Mouse (Mus musculus): ENCODE results near the gene Popdc3. TPM values are rescaled to one million over a fixed set of nuclear protein-coding genes. Genes with fewer than 3 reads are reported as not detected.
"Not testable (repeated sequence)": the region's sequence is repeated elsewhere in the genome, so short reads cannot be mapped to it uniquely, and the experiment has no call there.

Popdc3 gene
- polyA plus RNA-seq, 1 experiment from 2014 or later: 0.18 TPM

GRCm38 (mm10) chr10:45292159-45292558 is 114.3 kb downstream of the Popdc3 start:
- 55% methylated on average over 4 of the region's 4 CpGs for WGBS (ENCODE audit: insufficient replicate concordance)
- not testable (repeated sequence) for ATAC-seq (ENCODE audit: low read depth); H3K4me1 ChIP-seq (ENCODE audit: control insufficient read depth, low read depth, low read length); H3K36me3 ChIP-seq (ENCODE audit: control insufficient read depth, insufficient read depth); H3K4me2 ChIP-seq (ENCODE audit: low read depth, low read length); H3K9me3 ChIP-seq (replicated peaks; ENCODE audit: control insufficient read depth, low read length); H3K4me3 ChIP-seq (ENCODE audit: low read depth, low read length); H3K27ac ChIP-seq (ENCODE audit: low read length); H3K9ac ChIP-seq (ENCODE audit: low read depth, low read length)
- H3K27me3 ChIP-seq (ENCODE audit: control insufficient read depth, insufficient read depth, low read depth, low read length): peaks cover 24% of the 10 kb centered on the region

- no peaks in the 10 kb centered on the region for H3K4me1 ChIP-seq (ENCODE audit: control insufficient read depth, low read depth, low read length)
- H3K9ac ChIP-seq (ENCODE audit: low read depth, low read length): no peak overlapping the region
- no peak overlapping the region for H3K27ac ChIP-seq (ENCODE audit: low read length)
- H3K4me3 ChIP-seq (ENCODE audit: low read depth, low read length): no peak overlapping the region
- H3K27me3 ChIP-seq (ENCODE audit: control insufficient read depth, insufficient read depth, low read depth, low read length): 0 out of 2 replicates have a peak, but pooled peaks cover 3% of the 10 kb centered on the region
- no peaks in the 10 kb centered on the region for H3K9me3 ChIP-seq (replicated peaks; ENCODE audit: control insufficient read depth, low read length)
- H3K36me3 ChIP-seq (ENCODE audit: control insufficient read depth, insufficient read depth): no peaks in the 10 kb centered on the region
- WGBS (ENCODE audit: insufficient replicate concordance): 67% methylated on average over 5 of the region's 5 CpGs
- no peak overlapping the region for H3K4me2 ChIP-seq (ENCODE audit: low read depth, low read length)
- no peak for ATAC-seq (ENCODE audit: low read depth)
These were observed 117.2 kb downstream of the Popdc3 start for GRCm38 (mm10) chr10:45295093-45295492.

- no peak for ATAC-seq (ENCODE audit: low read depth)
- Histone ChIP-seq H3K4me1 (ENCODE audit: control insufficient read depth, low read depth, low read length) (no peaks in the 10 kb centered on the region), H3K27ac (ENCODE audit: low read length) (no peak overlapping the region), H3K36me3 (ENCODE audit: control insufficient read depth, insufficient read depth) (no peaks in the 10 kb centered on the region), H3K4me2 (ENCODE audit: low read depth, low read length) (no peak overlapping the region), H3K4me3 (ENCODE audit: low read depth, low read length) (no peak overlapping the region), H3K27me3 (ENCODE audit: control insufficient read depth, insufficient read depth, low read depth, low read length) (no peaks in the 10 kb centered on the region), H3K9me3 (replicated peaks; ENCODE audit: control insufficient read depth, low read length) (no peaks in the 10 kb centered on the region), H3K9ac (ENCODE audit: low read depth, low read length) (no peak overlapping the region)
- WGBS (ENCODE audit: insufficient replicate concordance): 58% methylated on average over 6 of the region's 6 CpGs
These were observed 120.6 kb downstream of the Popdc3 start for GRCm38 (mm10) chr10:45298503-45298902.

- H3K27me3 ChIP-seq (ENCODE audit: control insufficient read depth, insufficient read depth, low read depth, low read length): no peaks in the 10 kb centered on the region
- H3K4me2 ChIP-seq (ENCODE audit: low read depth, low read length): no peak overlapping the region
- H3K4me3 ChIP-seq (ENCODE audit: low read depth, low read length): no peak overlapping the region
- H3K36me3 ChIP-seq (ENCODE audit: control insufficient read depth, insufficient read depth): no peaks in the 10 kb centered on the region
- no peak for ATAC-seq (ENCODE audit: low read depth)
- no peak overlapping the region for H3K9ac ChIP-seq (ENCODE audit: low read depth, low read length)
- no peaks in the 10 kb centered on the region for H3K9me3 ChIP-seq (replicated peaks; ENCODE audit: control insufficient read depth, low read length)
- no peak overlapping the region for H3K27ac ChIP-seq (ENCODE audit: low read length)
- H3K4me1 ChIP-seq (ENCODE audit: control insufficient read depth, low read depth, low read length): no peaks in the 10 kb centered on the region
- 63% methylated on average over 4 of the region's 4 CpGs for WGBS (ENCODE audit: insufficient replicate concordance)
These were observed 121.6 kb downstream of the Popdc3 start for GRCm38 (mm10) chr10:45299509-45299908.

- no peak for ATAC-seq (ENCODE audit: low read depth)
- Histone ChIP-seq H3K9ac (ENCODE audit: low read depth, low read length) (no peak overlapping the region), H3K4me1 (ENCODE audit: control insufficient read depth, low read depth, low read length) (no peaks in the 10 kb centered on the region), H3K4me3 (ENCODE audit: low read depth, low read length) (no peak overlapping the region), H3K9me3 (replicated peaks; ENCODE audit: control insufficient read depth, low read length) (no peaks in the 10 kb centered on the region), H3K27me3 (ENCODE audit: control insufficient read depth, insufficient read depth, low read depth, low read length) (no peaks in the 10 kb centered on the region), H3K27ac (ENCODE audit: low read length) (no peak overlapping the region), H3K36me3 (ENCODE audit: control insufficient read depth, insufficient read depth) (no peaks in the 10 kb centered on the region), H3K4me2 (ENCODE audit: low read depth, low read length) (no peak overlapping the region)
- whole genome bisulfite sequencing (ENCODE audit: insufficient replicate concordance): 46% methylated on average over 14 of the region's 14 CpGs
These were observed 125.6 kb downstream of the Popdc3 start for GRCm38 (mm10) chr10:45303315-45304036.

GRCm38 (mm10) chr10:45305173-45305572 is 127.3 kb downstream of the Popdc3 start:
- Histone ChIP-seq H3K9ac (ENCODE audit: low read depth, low read length) (no peak overlapping the region), H3K4me2 (ENCODE audit: low read depth, low read length) (no peak overlapping the region), H3K4me3 (ENCODE audit: low read depth, low read length) (no peak overlapping the region), H3K36me3 (ENCODE audit: control insufficient read depth, insufficient read depth) (no peaks in the 10 kb centered on the region), H3K4me1 (ENCODE audit: control insufficient read depth, low read depth, low read length) (no peaks in the 10 kb centered on the region), H3K9me3 (replicated peaks; ENCODE audit: control insufficient read depth, low read length) (no peaks in the 10 kb centered on the region), H3K27me3 (ENCODE audit: control insufficient read depth, insufficient read depth, low read depth, low read length) (no peaks in the 10 kb centered on the region), H3K27ac (ENCODE audit: low read length) (no peak overlapping the region)
- WGBS (ENCODE audit: insufficient replicate concordance): 63% methylated on average over 5 of the region's 5 CpGs
- ATAC-seq (ENCODE audit: low read depth): no peak

GRCm38 (mm10) chr10:45311129-45311528 is 133.2 kb downstream of the Popdc3 start:
- Histone ChIP-seq H3K27ac (ENCODE audit: low read length) (no peak overlapping the region), H3K36me3 (ENCODE audit: control insufficient read depth, insufficient read depth) (no peaks in the 10 kb centered on the region), H3K4me1 (ENCODE audit: control insufficient read depth, low read depth, low read length) (no peaks in the 10 kb centered on the region), H3K9me3 (replicated peaks; ENCODE audit: control insufficient read depth, low read length) (no peaks in the 10 kb centered on the region), H3K27me3 (ENCODE audit: control insufficient read depth, insufficient read depth, low read depth, low read length) (no peaks in the 10 kb centered on the region), H3K9ac (ENCODE audit: low read depth, low read length) (no peak overlapping the region), H3K4me3 (ENCODE audit: low read depth, low read length) (no peak overlapping the region), H3K4me2 (ENCODE audit: low read depth, low read length) (no peak overlapping the region)
- WGBS (ENCODE audit: insufficient replicate concordance): 61% methylated on average over 5 of the region's 5 CpGs
- ATAC-seq (ENCODE audit: low read depth): no peak

GRCm38 (mm10) chr10:45311624-45312023 is 133.7 kb downstream of the Popdc3 start:
- Histone ChIP-seq H3K4me2 (ENCODE audit: low read depth, low read length) (no peak overlapping the region), H3K4me3 (ENCODE audit: low read depth, low read length) (no peak overlapping the region), H3K9me3 (replicated peaks; ENCODE audit: control insufficient read depth, low read length) (no peaks in the 10 kb centered on the region), H3K36me3 (ENCODE audit: control insufficient read depth, insufficient read depth) (no peaks in the 10 kb centered on the region), H3K27ac (ENCODE audit: low read length) (no peak overlapping the region), H3K9ac (ENCODE audit: low read depth, low read length) (no peak overlapping the region), H3K27me3 (ENCODE audit: control insufficient read depth, insufficient read depth, low read depth, low read length) (no peaks in the 10 kb centered on the region), H3K4me1 (ENCODE audit: control insufficient read depth, low read depth, low read length) (no peaks in the 10 kb centered on the region)
- ATAC-seq (ENCODE audit: low read depth): no peak
- 62% methylated on average over 7 of the region's 7 CpGs for WGBS (ENCODE audit: insufficient replicate concordance)

GRCm38 (mm10) chr10:45314865-45315264 is 137.0 kb downstream of the Popdc3 start:
- Histone ChIP-seq H3K4me2 (ENCODE audit: low read depth, low read length) (no peak overlapping the region), H3K4me3 (ENCODE audit: low read depth, low read length) (no peak overlapping the region), H3K9ac (ENCODE audit: low read depth, low read length) (no peak overlapping the region), H3K36me3 (ENCODE audit: control insufficient read depth, insufficient read depth) (no peaks in the 10 kb centered on the region), H3K9me3 (replicated peaks; ENCODE audit: control insufficient read depth, low read length) (no peaks in the 10 kb centered on the region), H3K27ac (ENCODE audit: low read length) (no peak overlapping the region), H3K27me3 (ENCODE audit: control insufficient read depth, insufficient read depth, low read depth, low read length) (no peaks in the 10 kb centered on the region), H3K4me1 (ENCODE audit: control insufficient read depth, low read depth, low read length) (no peaks in the 10 kb centered on the region)
- ATAC-seq (ENCODE audit: low read depth): no peak
- 77% methylated on average over 16 of the region's 16 CpGs for WGBS (ENCODE audit: insufficient replicate concordance)
